Mouse (Mus musculus): ENCODE results near the gene Fignl2. TPM values are rescaled to one million over a fixed set of nuclear protein-coding genes. Genes with fewer than 3 reads are reported as not detected.

Fignl2 gene
- polyA plus RNA-seq (2012; rRNA removed) (1.0 and 1.2 TPM in 2 replicates), polyA plus RNA-seq (2014; fragmentation: Nextera tagmentation; extraction: Ambion mirVana) (0.14 and 0.28 TPM in 2 replicates)

GRCm38 (mm10) chr15:101077813-101078730, at the start of gene Fignl2:
TSS of gene Fignl2 (minus strand) at chr15:101078567.
- Histone ChIP-seq H3K36me3 (replicated peaks; ENCODE audit: control insufficient read depth, insufficient read depth, low read depth) (no peaks in the 10 kb centered on the region), H3K4me1 (replicated peaks; ENCODE audit: control insufficient read depth in 2 of 2, insufficient read depth in 2 of 2, low read length in 1 of 2) (peaks cover 0 to 2% of the 10 kb centered on the region in 2 experiments; a peak in 1 of 4 replicates), H3K9me3 (ENCODE audit: control insufficient read depth, low read length) (no peaks in the 10 kb centered on the region), H3K4me2 (ENCODE audit: low read depth) (peak within 1 kb of the TSS; percentile 48), H3K4me3 (ENCODE audit: insufficient read depth in 1 of 2, low read depth in 2 of 2, low read length in 2 of 2) (peak within 1 kb of the TSS; percentile 47 to 57), H3K9ac (replicated peaks) (peak within 1 kb of the TSS; percentile 20; the same call in 1 of the 2 replicates), H3K27ac (no peak within 1 kb of the TSS), H3K27me3 (ENCODE audit: control insufficient read depth, insufficient read depth, low read length) (peaks cover 38% of the 10 kb centered on the region)
- TF ChIP-seq EP300 (IDR thresholded peaks at IDR 0.05; ENCODE audit: low read depth) (no peak), CTCF (IDR thresholded peaks at IDR 0.05; ENCODE audit: low read depth) (no peak)
- no peak for DNase-seq (ENCODE audit: low read depth in 3 of 3, low spot score in 3 of 3)
- 1% methylated on average over 73 of the region's 96 CpGs for WGBS (ENCODE audit: insufficient replicate concordance)
- peak; percentile 46 for ATAC-seq (ENCODE audit: insufficient read depth)

GRCm38 (mm10) chr15:101126876-101127544, 48.6 kb upstream of the Fignl2 start:
- H3K9ac ChIP-seq (replicated peaks): no peak overlapping the region
- no peak for TF ChIP-seq CTCF (IDR thresholded peaks at IDR 0.05; ENCODE audit: low read depth)
- TF ChIP-seq EP300 (IDR thresholded peaks at IDR 0.05; ENCODE audit: low read depth): no peak
- H3K4me1 ChIP-seq (replicated peaks; ENCODE audit: control insufficient read depth in 2 of 2, insufficient read depth in 2 of 2, low read length in 1 of 2): no peaks in the 10 kb centered on the region
- H3K36me3 ChIP-seq (replicated peaks; ENCODE audit: control insufficient read depth, insufficient read depth, low read depth): no peaks in the 10 kb centered on the region
- no peak overlapping the region for H3K4me2 ChIP-seq (ENCODE audit: low read depth)
- 69% methylated on average over 12 of the region's 12 CpGs for WGBS (ENCODE audit: insufficient replicate concordance)
- ATAC-seq (ENCODE audit: insufficient read depth): no peak
- no peak for DNase-seq (ENCODE audit: low read depth in 3 of 3, low spot score in 3 of 3)
- H3K4me3 ChIP-seq (ENCODE audit: insufficient read depth in 1 of 2, low read depth in 2 of 2, low read length in 2 of 2): no peak overlapping the region
- no peaks in the 10 kb centered on the region for H3K9me3 ChIP-seq (ENCODE audit: control insufficient read depth, low read length)
- H3K27ac ChIP-seq: no peak overlapping the region
- H3K27me3 ChIP-seq (ENCODE audit: control insufficient read depth, insufficient read depth, low read length): peaks cover 39% of the 10 kb centered on the region

GRCm38 (mm10) chr15:101125561-101125960, 47.2 kb upstream of the Fignl2 start:
- Histone ChIP-seq H3K4me1 (replicated peaks; ENCODE audit: control insufficient read depth in 2 of 2, insufficient read depth in 2 of 2, low read length in 1 of 2) (no peaks in the 10 kb centered on the region), H3K4me2 (ENCODE audit: low read depth) (no peak overlapping the region), H3K27me3 (ENCODE audit: control insufficient read depth, insufficient read depth, low read length) (peaks cover 28% of the 10 kb centered on the region), H3K9ac (replicated peaks) (no peak overlapping the region), H3K27ac (no peak overlapping the region), H3K9me3 (ENCODE audit: control insufficient read depth, low read length) (no peaks in the 10 kb centered on the region), H3K4me3 (ENCODE audit: insufficient read depth in 1 of 2, low read depth in 2 of 2, low read length in 2 of 2) (no peak overlapping the region), H3K36me3 (replicated peaks; ENCODE audit: control insufficient read depth, insufficient read depth, low read depth) (no peaks in the 10 kb centered on the region)
- DNase-seq (ENCODE audit: low read depth in 3 of 3, low spot score in 3 of 3) (no peak), ATAC-seq (ENCODE audit: insufficient read depth) (no peak)
- no peak for TF ChIP-seq CTCF (IDR thresholded peaks at IDR 0.05; ENCODE audit: low read depth)
- TF ChIP-seq EP300 (IDR thresholded peaks at IDR 0.05; ENCODE audit: low read depth): no peak
- WGBS (ENCODE audit: insufficient replicate concordance): 63% methylated on average over 6 of the region's 6 CpGs

- Histone ChIP-seq H3K4me1 (replicated peaks; ENCODE audit: control insufficient read depth in 2 of 2, insufficient read depth in 2 of 2, low read length in 1 of 2) (no peaks in the 10 kb centered on the region), H3K27me3 (ENCODE audit: control insufficient read depth, insufficient read depth, low read length) (peaks cover 8% of the 10 kb centered on the region), H3K27ac (no peak overlapping the region), H3K9ac (replicated peaks) (no peak overlapping the region), H3K9me3 (ENCODE audit: control insufficient read depth, low read length) (no peaks in the 10 kb centered on the region), H3K4me2 (ENCODE audit: low read depth) (no peak overlapping the region), H3K4me3 (ENCODE audit: insufficient read depth in 1 of 2, low read depth in 2 of 2, low read length in 2 of 2) (no peak overlapping the region), H3K36me3 (replicated peaks; ENCODE audit: control insufficient read depth, insufficient read depth, low read depth) (no peaks in the 10 kb centered on the region)
- 55% methylated on average over 4 of the region's 4 CpGs for WGBS (ENCODE audit: insufficient replicate concordance)
- ATAC-seq (ENCODE audit: insufficient read depth): no peak
- TF ChIP-seq EP300 (IDR thresholded peaks at IDR 0.05; ENCODE audit: low read depth) (no peak), CTCF (IDR thresholded peaks at IDR 0.05; ENCODE audit: low read depth) (no peak)
- DNase-seq (ENCODE audit: low read depth in 3 of 3, low spot score in 3 of 3): no peak
Observed at GRCm38 (mm10) chr15:101123202-101123601, 44.8 kb upstream of the Fignl2 start.

GRCm38 (mm10) chr15:101122290-101122589, 43.9 kb upstream of the Fignl2 start:
- Histone ChIP-seq H3K27me3 (ENCODE audit: control insufficient read depth, insufficient read depth, low read length) (no peaks in the 10 kb centered on the region; the same call in 1 of the 2 replicates), H3K4me2 (ENCODE audit: low read depth) (no peak overlapping the region), H3K4me3 (ENCODE audit: insufficient read depth in 1 of 2, low read depth in 2 of 2, low read length in 2 of 2) (no peak overlapping the region), H3K4me1 (replicated peaks; ENCODE audit: control insufficient read depth in 2 of 2, insufficient read depth in 2 of 2, low read length in 1 of 2) (no peaks in the 10 kb centered on the region), H3K9me3 (ENCODE audit: control insufficient read depth, low read length) (no peaks in the 10 kb centered on the region), H3K36me3 (replicated peaks; ENCODE audit: control insufficient read depth, insufficient read depth, low read depth) (no peaks in the 10 kb centered on the region), H3K27ac (no peak overlapping the region), H3K9ac (replicated peaks) (no peak overlapping the region)
- ATAC-seq (ENCODE audit: insufficient read depth): no peak
- DNase-seq (ENCODE audit: low read depth in 3 of 3, low spot score in 3 of 3): no peak
- 22% methylated on average over 2 of the region's 2 CpGs for WGBS (ENCODE audit: insufficient replicate concordance)
- TF ChIP-seq CTCF (IDR thresholded peaks at IDR 0.05; ENCODE audit: low read depth): no peak
- TF ChIP-seq EP300 (IDR thresholded peaks at IDR 0.05; ENCODE audit: low read depth): no peak

Data from liver, embryonic 14.5 days (tissue).